Comparison of ENCODE assay signal across 8 mouse cellular contexts in genomic region chrX:7638401-7639091, GRCm38 (mm10). TPM values are rescaled to one million over a fixed set of nuclear protein-coding genes. Genes with fewer than 3 reads are reported as not detected.
A peak's percentile ranks its signal among the peaks of the same experiment; 100 is the strongest.
DNase-seq lines count a peak whose midpoint lies in the region; ATAC-seq and TF ChIP-seq lines count a peak whose summit lies in the region.

Gene Syp (plus strand): TSS chrX:7638471.

- H3K27ac ChIP-seq in embryonic facial prominence, embryonic 13.5 days = no peak within 1 kb of the TSS
- no peak within 1 kb of the TSS for H3K27ac ChIP-seq in kidney, embryonic 14.5 days (ENCODE audit: low read depth, low read length)
- no peak within 1 kb of the TSS for H3K27ac ChIP-seq in limb, embryonic 14.5 days (replicated peaks; ENCODE audit: low read depth, low read length)
- peak within 1 kb of the TSS; percentile 86 for H3K27ac ChIP-seq in midbrain, embryonic 15.5 days

- peaks cover 22% of the 10 kb centered on the region for H3K27me3 ChIP-seq in embryonic facial prominence, embryonic 13.5 days
- peaks cover 5% of the 10 kb centered on the region; the same call in 1 of the 2 replicates for H3K27me3 ChIP-seq in kidney, embryonic 14.5 days (ENCODE audit: control insufficient read depth, insufficient read depth, low read length)
- H3K27me3 ChIP-seq in limb, embryonic 14.5 days (ENCODE audit: control insufficient read depth, insufficient read depth, low read length) = no peaks in the 10 kb centered on the region; the same call in 1 of the 2 replicates
- no peaks in the 10 kb centered on the region for H3K27me3 ChIP-seq in midbrain, embryonic 15.5 days (replicated peaks)

- TF ChIP-seq POLR2A in limb, embryonic 14.5 days (IDR thresholded peaks at IDR 0.05; ENCODE audit: borderline replicate concordance, extremely low read depth, insufficient read depth, insufficient read length) = no peak

- no peaks in the 10 kb centered on the region for H3K36me3 ChIP-seq in embryonic facial prominence, embryonic 13.5 days
- H3K36me3 ChIP-seq in kidney, embryonic 14.5 days (ENCODE audit: control insufficient read depth, insufficient read depth, low read length) = no peaks in the 10 kb centered on the region
- no peaks in the 10 kb centered on the region for H3K36me3 ChIP-seq in limb, embryonic 14.5 days (ENCODE audit: control insufficient read depth, insufficient read depth, low read length)
- H3K36me3 ChIP-seq in midbrain, embryonic 15.5 days (replicated peaks) = no peaks in the 10 kb centered on the region

- H3K4me3 ChIP-seq in embryonic facial prominence, embryonic 13.5 days = peak within 1 kb of the TSS; percentile 31
- peak within 1 kb of the TSS; percentile 23 for H3K4me3 ChIP-seq in kidney, embryonic 14.5 days (ENCODE audit: low read length)
- H3K4me3 ChIP-seq in limb, embryonic 14.5 days (replicated peaks; ENCODE audit: low read length) = peak within 1 kb of the TSS; percentile 20
- peak within 1 kb of the TSS; percentile 48 for H3K4me3 ChIP-seq in midbrain, embryonic 15.5 days

- no peaks in the 10 kb centered on the region for H3K4me1 ChIP-seq in embryonic facial prominence, embryonic 13.5 days
- H3K4me1 ChIP-seq in kidney, embryonic 14.5 days (ENCODE audit: control insufficient read depth, insufficient read depth, low read length) = no peaks in the 10 kb centered on the region
- no peaks in the 10 kb centered on the region for H3K4me1 ChIP-seq in limb, embryonic 14.5 days (ENCODE audit: control insufficient read depth, insufficient read depth, low read length)
- H3K4me1 ChIP-seq in midbrain, embryonic 15.5 days = peaks cover 7% of the 10 kb centered on the region

- H3K4me2 ChIP-seq in embryonic facial prominence, embryonic 13.5 days = peak within 1 kb of the TSS; percentile 55
- peak within 1 kb of the TSS; percentile 44 for H3K4me2 ChIP-seq in kidney, embryonic 14.5 days (replicated peaks; ENCODE audit: low read depth, low read length)
- H3K4me2 ChIP-seq in limb, embryonic 14.5 days (replicated peaks; ENCODE audit: low read depth, low read length, severe bottlenecking) = peak within 1 kb of the TSS; percentile 42
- peak within 1 kb of the TSS; percentile 71 for H3K4me2 ChIP-seq in midbrain, embryonic 15.5 days

- DNase-seq in urinary bladder, postnatal 10 days (ENCODE audit: low spot score) = peak; percentile 18
- no peak for DNase-seq in urinary bladder, adult 2 months (ENCODE audit: low spot score)
- DNase-seq in heart, adult 9 months (ENCODE audit: low spot score in 2 of 2) = peak; percentile 36 to 37
- DNase-seq in limb, embryonic 14.5 days (ENCODE audit: low spot score) = peak; percentile 69
- DNase-seq in spleen, adult 12 weeks (ENCODE audit: low spot score) = peak; percentile 73

- peak; percentile 67 for ATAC-seq in embryonic facial prominence, embryonic 13.5 days (ENCODE audit: insufficient number of reproducible peaks, insufficient read depth, low FRiP score, low TSS enrichment, low read depth)
- ATAC-seq in kidney, embryonic 14.5 days (ENCODE audit: low FRiP score, low TSS enrichment) = peak; percentile 87
- ATAC-seq in limb, embryonic 14.5 days (ENCODE audit: low FRiP score, low read depth) = peak; percentile 83
- ATAC-seq in midbrain, embryonic 15.5 days (replicated peaks) = peak; percentile 87

- WGBS in embryonic facial prominence, embryonic 13.5 days = 22% methylated on average over 42 of the region's 42 CpGs
- WGBS in kidney, embryonic 14.5 days = 25% methylated on average over 40 of the region's 42 CpGs
- WGBS in limb, embryonic 14.5 days = 24% methylated on average over 33 of the region's 42 CpGs
- WGBS in midbrain, embryonic 15.5 days = 23% methylated on average over 37 of the region's 42 CpGs

- H3K9me3 ChIP-seq in embryonic facial prominence, embryonic 13.5 days = no peaks in the 10 kb centered on the region
- H3K9me3 ChIP-seq in kidney, embryonic 14.5 days (ENCODE audit: control insufficient read depth, low read length) = no peaks in the 10 kb centered on the region
- no peaks in the 10 kb centered on the region for H3K9me3 ChIP-seq in limb, embryonic 14.5 days (ENCODE audit: control insufficient read depth, low read length)
- H3K9me3 ChIP-seq in midbrain, embryonic 15.5 days = no peaks in the 10 kb centered on the region

- no peak within 1 kb of the TSS for H3K9ac ChIP-seq in embryonic facial prominence, embryonic 13.5 days
- H3K9ac ChIP-seq in kidney, embryonic 14.5 days (ENCODE audit: low read depth, low read length) = no peak within 1 kb of the TSS
- no peak within 1 kb of the TSS for H3K9ac ChIP-seq in limb, embryonic 14.5 days (ENCODE audit: low read depth, low read length, severe bottlenecking)
- H3K9ac ChIP-seq in midbrain, embryonic 15.5 days = peak within 1 kb of the TSS; percentile 61

RNA-seq across cellular contexts. Expression of gene Syp, which starts in this region (rescaled TPM):
- polyA plus RNA-seq in urinary bladder, adult 2 months (2012; rRNA removed) = 3.6 and 4.0 TPM in 2 replicates
- polyA plus RNA-seq in embryonic facial prominence, embryonic 13.5 days (2015; fragmentation: Nextera tagmentation; extraction: Ambion mirVana) = 2.1 and 3.3 TPM in 2 replicates
- 1.4 and 1.5 TPM in 2 replicates for polyA plus RNA-seq in kidney, embryonic 14.5 days (2014; fragmentation: Nextera tagmentation; extraction: Ambion mirVana)
- 2.0 and 2.1 TPM in 2 replicates for polyA plus RNA-seq in limb, embryonic 14.5 days (2012; rRNA removed)
- 0.51 and 0.72 TPM in 2 replicates for polyA plus RNA-seq in limb, embryonic 14.5 days (2014; fragmentation: Nextera tagmentation; extraction: Ambion mirVana)
- polyA plus RNA-seq in midbrain, embryonic 15.5 days (2015; fragmentation: Nextera tagmentation; extraction: Ambion mirVana) = 176 and 179 TPM in 2 replicates

Comparison
In these comparisons a context has a peak if more than half of its experiments do, and no peak if none do; other contexts are left out.
1. RNA of gene Syp (polyA plus RNA-seq): 176 to 179 TPM in midbrain, embryonic 15.5 days; 3.6 to 4.0 TPM in urinary bladder, adult 2 months, 0.51 to 2.1 TPM in limb, embryonic 14.5 days, 2.1 to 3.3 TPM in embryonic facial prominence, embryonic 13.5 days and 1.4 to 1.5 TPM in kidney, embryonic 14.5 days; every median in the first group is over 10 times any median in the second.
2. Peak in every context shown above with its lines, with median percentiles within 50 percentile points of each other: ATAC-seq, H3K4me2 ChIP-seq and H3K4me3 ChIP-seq.